Mouse (Mus musculus): ENCODE data around the gene Lsmem1.
"Not testable (repeated sequence)": the region's sequence is repeated elsewhere in the genome, so short reads cannot be mapped to it uniquely, and the experiment has no call there.

The Lsmem1 gene

DNA sequence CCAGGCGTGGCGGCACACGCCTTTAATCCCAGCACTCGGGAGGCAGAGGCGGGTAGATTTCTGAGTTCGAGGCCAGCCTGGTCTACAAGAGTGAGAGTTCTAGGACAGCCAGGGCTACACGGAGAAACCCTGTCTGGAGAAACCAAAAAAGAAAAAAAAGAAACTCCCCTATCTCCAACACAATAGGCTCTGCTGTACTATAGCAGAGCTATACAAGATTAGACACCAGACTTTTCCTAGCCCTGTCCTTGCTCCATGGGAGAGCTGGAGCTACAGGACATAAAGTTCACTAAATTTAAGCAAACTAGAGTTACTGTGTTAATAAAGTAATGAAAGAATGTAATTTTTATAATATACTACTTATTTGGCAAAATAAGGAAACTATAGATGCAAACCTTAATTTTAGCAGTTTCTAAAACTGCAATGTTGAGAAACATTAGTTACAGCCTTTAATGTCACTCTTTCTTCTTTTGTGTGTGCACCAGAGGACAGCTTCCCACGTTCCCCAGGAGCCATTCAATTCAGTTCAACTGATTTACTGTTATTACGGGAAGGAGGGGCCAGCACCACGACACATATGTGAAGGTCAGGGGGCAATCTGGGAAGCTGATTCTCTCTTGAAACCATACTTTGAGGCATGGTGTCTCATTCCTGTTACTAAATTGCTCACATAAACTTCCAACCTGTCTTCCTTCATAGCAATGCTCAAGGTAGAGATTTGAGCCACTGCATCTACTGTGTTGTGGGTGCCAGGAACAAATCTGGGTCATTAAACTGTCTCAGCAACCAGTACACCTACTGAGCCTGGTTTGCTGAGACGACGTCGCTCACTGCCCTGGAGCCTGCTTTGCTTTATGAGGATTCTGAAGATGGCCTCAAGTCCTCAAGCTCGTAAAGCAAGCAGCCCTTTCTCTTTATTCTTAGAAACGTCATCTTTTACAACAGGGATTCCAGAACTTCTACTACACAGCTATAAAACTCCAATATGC, 15.9 kb upstream of the Lsmem1 start:
- DNase-seq (ENCODE audit: low read depth), result peak; percentile 10

DNA sequence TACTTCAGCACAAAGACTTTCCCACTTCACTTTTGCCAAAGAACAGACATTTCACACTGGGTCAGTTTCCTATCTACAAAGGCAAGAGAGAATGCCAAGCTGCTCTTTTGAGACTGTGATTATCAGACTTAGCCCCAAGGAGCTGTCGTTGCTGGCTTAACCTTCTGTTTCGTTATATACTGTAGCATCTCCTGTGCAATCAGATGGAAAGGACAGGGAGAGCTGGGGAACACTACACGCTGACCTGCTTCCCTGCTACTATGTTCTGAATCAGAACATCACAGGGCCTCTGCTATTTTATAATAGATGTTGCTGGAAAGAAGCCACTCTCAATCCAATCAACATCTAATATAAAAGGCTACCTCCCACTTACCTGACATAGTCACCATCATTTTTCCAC, 9.8 kb upstream of the Lsmem1 start:
- DNase-seq (ENCODE audit: low read depth), result no peak

GRCm38 (mm10) chr12:40207909-40208308, 8.6 kb upstream of the Lsmem1 start:
- no peak for DNase-seq (ENCODE audit: low read depth)

GRCm38 (mm10) chr12:40202161-40203035, 3.1 kb upstream of the Lsmem1 start:
- DNase-seq (ENCODE audit: low read depth), result peak; percentile 13

DNA sequence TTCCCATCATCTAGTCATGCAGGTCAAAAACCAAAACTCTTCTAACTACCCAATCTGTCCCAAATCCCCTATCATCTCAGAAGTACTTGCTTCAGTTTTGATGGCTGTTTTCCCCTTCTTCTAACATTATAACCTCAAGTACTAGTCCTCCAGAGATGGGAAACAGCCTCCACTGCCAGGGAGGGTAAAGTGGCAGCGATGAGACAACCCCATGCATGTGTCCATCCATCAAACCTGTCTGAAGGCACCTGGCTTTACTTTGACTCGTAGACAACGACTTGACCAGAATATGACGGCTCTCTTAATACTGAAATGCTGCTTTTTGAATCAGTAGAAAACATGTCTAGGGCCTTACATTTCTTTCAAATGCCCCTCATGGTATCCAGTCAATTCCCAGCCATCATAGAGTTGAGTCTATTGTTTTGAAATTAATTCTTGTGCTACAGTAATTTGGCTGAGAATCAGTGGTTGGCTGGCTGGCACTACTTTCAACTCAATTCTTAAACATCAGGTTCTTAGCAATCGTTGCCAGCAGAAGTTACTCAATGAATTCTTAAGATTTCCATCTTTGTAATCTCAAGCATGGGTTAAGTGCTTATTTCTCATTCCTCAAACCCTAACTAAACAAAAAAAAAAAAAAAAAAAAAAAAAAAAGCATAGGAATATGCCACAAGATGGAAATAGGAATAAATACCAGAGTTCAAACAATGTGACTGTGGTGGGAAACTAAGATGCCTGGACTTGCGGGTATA, 1.4 kb upstream of the Lsmem1 start:
- DNase-seq (ENCODE audit: low read depth), result peak; percentile 21

DNA sequence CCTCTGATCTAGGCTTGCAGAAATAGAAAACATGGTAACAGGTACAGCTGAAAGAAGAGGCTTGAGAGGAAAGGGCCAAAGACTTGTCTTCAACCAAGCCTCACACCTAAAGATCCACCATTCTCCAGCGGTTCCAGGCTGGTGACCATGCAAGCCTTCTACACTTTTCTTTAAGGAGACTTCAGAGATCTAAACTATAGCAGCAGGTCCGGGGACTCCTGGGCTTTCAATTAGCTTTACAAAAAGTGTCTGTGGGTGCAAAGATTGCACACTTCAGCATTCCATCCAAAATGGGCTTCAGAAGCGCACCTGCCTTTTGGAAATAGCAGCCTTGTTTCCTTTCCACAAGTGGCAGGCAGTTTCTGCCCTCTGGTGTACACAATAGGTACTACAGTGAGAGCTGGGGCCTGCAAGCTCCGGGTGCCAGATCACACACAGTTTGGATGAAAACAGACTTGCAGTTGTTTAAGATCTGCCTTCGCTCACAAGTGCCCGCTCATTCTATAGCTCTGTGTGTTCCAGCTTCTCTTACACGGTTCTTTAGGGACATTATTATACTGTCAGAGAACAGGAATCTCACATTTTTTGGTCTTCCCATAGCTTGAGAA, 609 bp upstream of the Lsmem1 start:
- DNase-seq (ENCODE audit: low read depth), result peak; percentile 85

GRCm38 (mm10) chr12:40198427-40198826, 863 bp downstream of the Lsmem1 start:
- DNase-seq (ENCODE audit: low read depth), result peak; percentile 55

DNA sequence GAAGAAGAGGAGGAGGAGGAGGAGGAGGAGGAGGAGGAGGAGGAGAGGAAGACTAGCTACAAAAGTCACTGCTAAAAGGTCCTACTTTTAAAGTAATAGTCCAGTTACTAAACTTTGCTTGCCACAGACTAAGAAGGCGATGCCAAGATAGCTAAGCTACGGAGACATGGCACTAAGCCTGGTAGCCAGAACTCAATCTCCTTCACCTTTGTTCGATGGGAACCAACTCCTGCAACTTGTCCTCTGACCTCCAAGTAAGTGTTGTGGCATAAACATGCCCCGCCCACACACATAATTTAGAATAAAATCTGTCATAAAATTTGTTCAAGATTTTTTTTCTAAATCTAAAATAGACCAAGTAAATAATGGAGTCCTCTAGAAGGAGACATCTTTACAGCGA, 1.3 kb downstream of the Lsmem1 start:
- DNase-seq (ENCODE audit: low read depth), result no peak

DNA sequence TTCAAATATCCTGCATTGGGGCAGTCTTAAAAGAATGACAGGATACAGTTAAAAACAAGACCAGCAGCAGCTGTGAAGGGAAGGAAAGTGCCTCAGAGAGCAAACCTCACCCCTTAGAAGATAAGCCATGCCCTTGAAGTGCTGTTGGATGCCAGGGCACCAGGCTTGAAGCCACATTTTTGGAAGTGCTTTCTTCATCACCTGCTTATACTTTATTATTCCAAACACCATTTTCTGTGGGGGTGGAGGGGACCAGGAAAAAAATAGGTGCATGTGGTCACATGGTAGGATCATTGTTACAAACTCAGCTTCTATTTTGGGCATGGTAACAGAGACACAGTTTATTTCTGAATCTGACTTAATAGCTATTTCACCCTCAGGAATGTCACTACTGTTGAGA, 1.8 kb downstream of the Lsmem1 start:
- peak; percentile 4 for DNase-seq (ENCODE audit: low read depth)

- DNase-seq (ENCODE audit: low read depth), result no peak
These were observed 13.8 kb downstream of the Lsmem1 start for GRCm38 (mm10) chr12:40185474-40185873.

- peak; percentile 70 for DNase-seq (ENCODE audit: low read depth)
These were observed 22.2 kb downstream of the Lsmem1 start for GRCm38 (mm10) chr12:40177089-40177488.

DNA sequence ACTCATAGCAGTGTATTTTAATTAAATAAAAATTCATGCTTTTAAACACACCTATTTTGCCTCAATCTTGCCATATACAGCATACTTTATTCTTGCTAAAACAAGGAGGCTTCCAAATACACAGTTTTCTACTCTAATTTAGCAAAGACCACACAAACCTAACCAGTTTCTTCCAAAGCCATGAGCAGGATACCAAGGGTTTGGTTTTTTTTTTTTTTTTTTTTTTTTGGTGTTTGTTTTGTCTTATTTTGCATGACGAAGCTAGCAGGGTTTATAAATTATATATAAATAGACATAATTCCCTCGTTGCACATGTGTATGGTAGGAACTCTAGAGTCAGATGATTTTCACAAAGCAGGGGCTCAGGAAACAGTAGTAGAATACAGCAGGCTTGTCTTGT, 23.1 kb downstream of the Lsmem1 start:
- DNase-seq (ENCODE audit: low read depth), result no peak

- not testable (repeated sequence) for DNase-seq (ENCODE audit: low read depth)
These were observed 24.1 kb downstream of the Lsmem1 start for GRCm38 (mm10) chr12:40175171-40175570.

DNA sequence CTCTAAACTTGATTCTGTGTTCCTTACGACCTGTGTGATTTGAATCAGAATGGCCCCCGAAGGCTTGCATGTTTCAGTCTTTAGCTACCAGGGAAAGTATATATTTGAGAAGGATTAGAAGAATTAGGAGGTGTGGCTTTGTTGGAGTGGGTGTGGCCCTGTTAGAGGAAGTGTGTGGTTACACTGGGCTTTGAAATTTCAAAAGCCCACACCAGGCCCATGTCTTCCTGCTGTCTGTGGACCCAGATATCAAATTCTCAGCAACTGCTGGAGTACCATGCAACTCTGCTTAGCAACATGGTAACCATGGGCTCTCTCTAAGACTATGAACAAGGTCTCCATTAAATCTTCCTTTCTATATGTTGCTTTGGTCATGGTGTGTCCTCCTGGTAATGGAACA, 27.7 kb downstream of the Lsmem1 start:
- no peak for DNase-seq (ENCODE audit: low read depth)

DNA sequence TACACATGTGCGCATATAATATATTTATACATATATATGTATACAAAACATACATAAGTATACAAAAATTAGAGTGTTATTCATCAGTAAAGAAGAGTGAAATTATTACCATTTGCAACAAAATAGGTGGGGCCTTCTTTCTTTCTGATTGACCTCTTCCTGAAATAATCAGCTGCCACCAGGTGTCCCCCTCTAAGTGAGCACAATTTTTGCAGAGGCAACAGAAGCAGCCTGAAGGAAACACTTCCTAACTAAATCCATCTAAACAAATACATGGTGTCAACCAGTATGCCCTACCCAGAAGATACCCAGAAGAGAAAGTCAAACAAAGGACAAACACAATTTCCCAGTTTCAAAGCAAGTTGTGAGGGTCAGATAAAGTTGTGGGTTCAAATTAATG, 29.6 kb downstream of the Lsmem1 start:
- DNase-seq (ENCODE audit: low read depth), result no peak

GRCm38 (mm10) chr12:40164621-40165020, 34.7 kb downstream of the Lsmem1 start:
- peak; percentile 52 for DNase-seq (ENCODE audit: low read depth)

GRCm38 (mm10) chr12:40160777-40161176, 38.5 kb downstream of the Lsmem1 start:
- no peak for DNase-seq (ENCODE audit: low read depth)

DNA sequence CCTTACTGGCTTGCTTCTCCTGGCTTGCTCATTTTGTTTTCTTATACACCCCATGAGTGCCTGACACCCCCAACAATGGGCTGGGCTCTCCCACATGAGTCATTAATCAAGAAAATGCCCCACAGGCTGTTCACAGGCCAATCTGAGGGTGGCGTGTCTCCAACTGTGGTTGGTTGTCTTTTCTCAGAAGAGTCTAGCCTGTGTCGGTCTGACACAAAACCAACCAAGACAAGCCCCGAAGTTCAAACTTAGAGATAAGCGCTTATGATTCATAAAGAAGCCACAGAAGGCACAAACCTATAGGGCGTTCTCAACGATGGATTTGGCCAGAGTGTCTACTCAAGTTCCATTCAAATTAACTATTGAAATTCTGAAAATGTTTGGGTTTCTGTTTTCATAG, 45.1 kb downstream of the Lsmem1 start:
- DNase-seq (ENCODE audit: low read depth), result no peak

DNA sequence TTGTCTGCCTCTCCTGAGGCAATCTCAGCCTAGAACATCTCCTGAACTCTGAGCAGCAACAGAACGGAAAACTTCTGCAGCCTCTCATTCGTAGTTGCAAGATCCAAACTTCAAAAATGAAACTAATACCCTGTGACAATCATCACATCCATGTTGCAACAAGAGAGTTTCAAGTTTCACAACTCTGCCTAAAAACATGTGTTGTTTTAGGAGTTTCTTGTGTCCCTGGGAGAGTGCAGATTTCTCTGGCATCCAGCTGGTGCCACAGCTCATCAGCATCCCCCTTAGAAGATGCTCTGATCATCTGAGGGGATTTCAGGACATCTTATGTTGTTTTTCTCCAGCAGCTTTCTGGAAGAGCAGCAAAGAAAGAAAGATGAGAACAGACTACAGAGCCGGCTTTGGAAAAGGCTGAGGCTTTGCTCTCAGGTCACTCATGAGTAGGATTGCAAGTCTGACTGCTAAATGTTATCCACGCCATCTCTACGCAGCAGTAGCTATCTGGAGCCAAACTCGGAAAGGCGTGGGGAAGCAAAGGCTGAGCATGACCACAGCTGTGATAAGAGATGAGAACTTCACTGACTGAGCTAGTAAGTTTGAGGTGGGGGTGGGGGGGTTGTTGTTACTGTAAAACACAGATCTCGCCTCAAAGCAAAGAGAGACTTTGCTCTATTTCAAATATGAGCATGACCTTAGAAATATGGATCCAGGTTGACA, 46.8 kb downstream of the Lsmem1 start:
- DNase-seq (ENCODE audit: low read depth), result no peak

GRCm38 (mm10) chr12:40147319-40147718, 52.0 kb downstream of the Lsmem1 start:
- no peak for DNase-seq (ENCODE audit: low read depth)

- no peak for DNase-seq (ENCODE audit: low read depth)
These were observed 52.8 kb downstream of the Lsmem1 start for GRCm38 (mm10) chr12:40146510-40146909.

Measured in induced T-regulatory cell, adult 2 months (primary cell).